Mouse (Mus musculus): ENCODE measurements around the gene Olfr1295. TPM values are rescaled to one million over a fixed set of nuclear protein-coding genes. Genes with fewer than 3 reads are reported as not detected.

The Olfr1295 gene
- polyA plus RNA-seq (2012; ENCODE audit: low replicate concordance), result not detected in 2 replicates

DNA sequence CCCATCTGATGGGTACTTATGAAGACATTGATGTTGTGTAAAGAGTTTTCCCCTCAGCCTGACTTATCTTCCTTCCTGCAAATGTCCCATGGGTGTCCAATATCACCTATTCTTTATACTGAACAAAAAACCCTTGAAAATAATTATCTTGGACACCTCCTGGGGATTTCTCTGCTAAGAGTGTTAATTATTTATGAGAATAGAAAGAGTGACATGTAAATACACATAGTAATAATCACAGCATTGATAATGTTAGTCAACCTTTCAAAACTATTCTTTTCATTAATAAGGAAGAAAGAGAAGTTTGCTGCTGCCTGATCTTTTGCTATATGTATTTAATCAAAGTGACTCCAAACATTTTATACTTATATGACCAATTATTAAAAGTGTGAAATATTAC is at the start of gene Olfr1295:
Olfr1295 (minus strand) TSS at position 101 of the 400 bp plus-strand sequence.

DNA sequence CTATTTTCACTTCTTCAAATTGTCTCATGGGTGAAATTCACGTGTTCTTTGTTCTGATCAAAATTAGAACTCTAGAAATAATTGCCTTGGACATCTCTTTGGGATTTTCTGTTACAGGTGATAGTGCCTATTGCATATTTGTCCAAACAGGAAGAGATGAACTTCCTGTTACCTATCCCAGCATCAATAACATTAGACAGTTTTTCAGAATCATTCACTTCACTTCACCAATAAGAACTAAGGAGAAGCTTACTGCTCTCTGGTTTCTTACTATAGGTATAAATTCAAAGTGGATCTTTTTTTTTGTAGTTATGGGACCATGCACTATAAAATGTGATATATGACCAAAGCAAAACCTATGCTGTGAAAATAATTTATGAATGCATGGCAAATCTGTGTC is 29.3 kb downstream of the Olfr1295 start, which contains the start of gene Olfr1294:
Olfr1294 (minus strand) TSS at position 101 of the 400 bp plus-strand sequence.

DNA sequence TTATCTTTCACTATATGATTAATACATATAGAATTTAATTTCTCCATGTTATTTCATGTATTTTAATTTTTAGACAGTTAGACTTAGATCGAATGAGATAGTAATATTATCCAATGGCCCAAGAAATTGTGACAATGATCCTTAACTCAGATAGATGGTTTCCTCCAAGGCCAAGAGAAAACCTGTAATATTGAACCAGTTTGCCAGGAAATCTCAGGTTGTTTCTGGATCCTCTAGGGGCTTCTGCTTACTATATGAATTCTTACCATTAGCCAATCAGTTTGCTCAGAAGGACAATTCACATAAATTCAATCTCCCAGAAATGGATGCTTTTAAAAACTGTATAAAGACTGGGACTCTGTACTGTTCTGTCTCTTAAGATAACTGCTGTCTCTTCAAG is 44.6 kb downstream of the Olfr1295 start, which contains the start of gene Olfr1293-ps:
Olfr1293-ps (plus strand) TSS at position 301 of the 400 bp plus-strand sequence.

Other genes starting within 250 kb of the Olfr1295 start
- not detected in 2 replicates for gene Olfr1281, start 243.2 kb downstream of the Olfr1295 start, polyA plus RNA-seq (2012; ENCODE audit: low replicate concordance)
- not detected in 2 replicates for gene Olfr1282, start 233.6 kb downstream of the Olfr1295 start, polyA plus RNA-seq (2012; ENCODE audit: low replicate concordance)
- gene Olfr1283, start 202.9 kb downstream of the Olfr1295 start, polyA plus RNA-seq (2012; ENCODE audit: low replicate concordance), result not detected in 2 replicates
- gene Olfr1284, start 194.2 kb downstream of the Olfr1295 start, polyA plus RNA-seq (2012; ENCODE audit: low replicate concordance), result not detected in 2 replicates
- not detected in 2 replicates for gene Olfr1286, start 146.6 kb downstream of the Olfr1295 start, polyA plus RNA-seq (2012; ENCODE audit: low replicate concordance)
- gene Olfr1287, start 120.5 kb downstream of the Olfr1295 start, polyA plus RNA-seq (2012; ENCODE audit: low replicate concordance), result 0.21 TPM in 1 of 2 replicates, not detected in the other
- gene Olfr1288, start 95.6 kb downstream of the Olfr1295 start, polyA plus RNA-seq (2012; ENCODE audit: low replicate concordance), result not detected in 2 replicates
- gene Olfr1289, start 88.9 kb downstream of the Olfr1295 start, polyA plus RNA-seq (2012; ENCODE audit: low replicate concordance), result not detected in 2 replicates
- gene Olfr1290, start 75.9 kb downstream of the Olfr1295 start, polyA plus RNA-seq (2012; ENCODE audit: low replicate concordance), result not detected in 2 replicates
- gene Olfr1291-ps1, start 72.5 kb downstream of the Olfr1295 start, polyA plus RNA-seq (2012; ENCODE audit: low replicate concordance), result not detected in 2 replicates
- not detected in 2 replicates for gene Olfr1293-ps, start 44.5 kb downstream of the Olfr1295 start, polyA plus RNA-seq (2012; ENCODE audit: low replicate concordance)
- gene Olfr1294, start 29.4 kb downstream of the Olfr1295 start, polyA plus RNA-seq (2012; ENCODE audit: low replicate concordance), result not detected in 2 replicates
- not detected in 2 replicates for gene Olfr1297, start 56.8 kb upstream of the Olfr1295 start, polyA plus RNA-seq (2012; ENCODE audit: low replicate concordance)
- not detected in 2 replicates for gene Olfr1298, start 79.5 kb upstream of the Olfr1295 start, polyA plus RNA-seq (2012; ENCODE audit: low replicate concordance)
- gene Olfr1299, start 91.7 kb upstream of the Olfr1295 start, polyA plus RNA-seq (2012; ENCODE audit: low replicate concordance), result not detected in 2 replicates
- gene Olfr1301, start 181.3 kb upstream of the Olfr1295 start, polyA plus RNA-seq (2012; ENCODE audit: low replicate concordance), result not detected in 2 replicates
- not detected in 2 replicates for gene Olfr1302, start 207.7 kb upstream of the Olfr1295 start, polyA plus RNA-seq (2012; ENCODE audit: low replicate concordance)